In the genomic region with DNA sequence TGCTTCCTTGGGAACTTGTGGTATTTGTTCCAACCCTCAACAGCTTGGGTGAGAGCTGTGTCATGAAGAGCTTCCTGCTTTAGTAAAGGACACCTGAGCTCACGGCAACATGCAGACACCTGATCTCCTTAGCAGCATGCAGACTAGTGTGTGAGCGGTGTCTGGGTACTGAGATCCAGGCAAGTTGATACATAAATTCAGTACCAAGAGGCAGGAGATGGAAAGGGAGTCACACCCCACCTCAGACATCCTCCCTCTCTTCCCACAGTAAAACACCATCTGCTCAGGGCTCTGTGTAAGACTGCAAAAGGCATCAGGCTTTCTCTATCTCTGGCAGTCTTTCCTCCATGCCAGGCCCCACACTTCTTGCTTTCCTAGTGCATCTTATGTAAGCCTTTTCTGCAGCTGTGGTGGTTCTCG, we compare ENCODE assay signal across 17 mouse cellular contexts.
A peak's percentile ranks its signal among the peaks of the same experiment; 100 is the strongest.
DNase-seq lines count a peak whose midpoint lies in the region; ATAC-seq lines count a peak whose summit lies in the region.
"Had no signal": no experiment of that assay in that cellular context is flagged by ENCODE, and none has a peak within 500 bp of the region (broad histone marks: within the 10 kb centered on the region; RNA-seq: fewer than 3 reads in every experiment).

No protein-coding gene starts in this region.

- ATAC-seq in hindbrain, embryonic 13.5 days (ENCODE audit: low FRiP score) = no peak
- ATAC-seq: activated CD4-positive, CD25-positive, alpha-beta regulatory T cell, adult 4 months; midbrain, embryonic 15.5 days had no signal

- peaks cover 16% of the 10 kb centered on the region for H3K4me1 ChIP-seq in hindbrain, embryonic 10.5 days (replicated peaks)
- 0 out of 2 replicates have a peak, but pooled peaks cover 8% of the 10 kb centered on the region for H3K4me1 ChIP-seq in hindbrain, embryonic 13.5 days (replicated peaks)
- H3K4me1 ChIP-seq: midbrain, embryonic 15.5 days had no signal

- no peaks in the 10 kb centered on the region for H3K27me3 ChIP-seq in hindbrain, embryonic 10.5 days (ENCODE audit: insufficient read depth, poor library complexity, severe bottlenecking)
- H3K27me3 ChIP-seq in hindbrain, embryonic 13.5 days = 0 out of 2 replicates have a peak, but pooled peaks cover 3% of the 10 kb centered on the region
- H3K27me3 ChIP-seq: midbrain, embryonic 15.5 days had no signal

- 91% methylated on average over 3 of the region's 3 CpGs for WGBS in hindbrain, embryonic 10.5 days
- 86% methylated on average over 3 of the region's 3 CpGs for WGBS in hindbrain, embryonic 13.5 days

- H3K4me2 ChIP-seq in hindbrain, embryonic 13.5 days = no peak overlapping the region
- H3K4me2 ChIP-seq: heart, embryonic 11.5 days; lung, embryonic 14.5 days; midbrain, embryonic 15.5 days had no signal

- H3K4me3 ChIP-seq in hindbrain, embryonic 10.5 days = no peak overlapping the region
- H3K4me3 ChIP-seq in hindbrain, embryonic 13.5 days = no peak overlapping the region
- H3K4me3 ChIP-seq: gastrocnemius, adult 2 months; midbrain, embryonic 15.5 days had no signal

- H3K9me3 ChIP-seq in hindbrain, embryonic 10.5 days = 0 out of 2 replicates have a peak, but pooled peaks cover 6% of the 10 kb centered on the region
- H3K9me3 ChIP-seq in hindbrain, embryonic 13.5 days = no peaks in the 10 kb centered on the region; the same call in 1 of the 2 replicates
- H3K9me3 ChIP-seq: midbrain, embryonic 15.5 days had no signal

- no peak overlapping the region for H3K9ac ChIP-seq in hindbrain, embryonic 13.5 days
- H3K9ac ChIP-seq: lung, embryonic 14.5 days; midbrain, embryonic 15.5 days had no signal

- DNase-seq in hindbrain, embryonic 10.5 days (ENCODE audit: low spot score) = no peak
- peak; percentile 29 to 32 for DNase-seq in frontal cortex, postnatal 14 days (ENCODE audit: low spot score in 2 of 2)
- peak; percentile 4 to 85 for DNase-seq in left cerebral cortex, adult 8-10 months (ENCODE audit: low spot score in 2 of 2)
- peak; percentile 63 to 77 for DNase-seq in right cerebral cortex, postnatal 36 days (ENCODE audit: low spot score in 2 of 2)
- no peak for DNase-seq in gastrocnemius, adult 18-20 months (ENCODE audit: low spot score)
- DNase-seq in heart, adult 18-20 months = no peak
- no peak for DNase-seq in lung, adult 18-20 months
- DNase-seq: adrenal gland, postnatal 25 days; cerebellum, adult 9-11 months; gastrocnemius, adult 2 months; lung, embryonic 14.5 days; spleen, adult 18-20 months; thymus, postnatal 25 days had no signal

- no peaks in the 10 kb centered on the region for H3K36me3 ChIP-seq in hindbrain, embryonic 10.5 days
- no peaks in the 10 kb centered on the region for H3K36me3 ChIP-seq in hindbrain, embryonic 13.5 days
- H3K36me3 ChIP-seq: midbrain, embryonic 15.5 days had no signal

- 0 out of 2 replicates have a peak overlapping the region, but pooled peaks have one; percentile 23 for H3K27ac ChIP-seq in hindbrain, embryonic 10.5 days
- no peak overlapping the region for H3K27ac ChIP-seq in hindbrain, embryonic 13.5 days
- H3K27ac ChIP-seq: gastrocnemius, adult 2 months; midbrain, embryonic 15.5 days had no signal

Comparison
In these comparisons a context has a peak if more than half of its experiments do, and no peak if none do; other contexts are left out.
1. DNase-seq: peak in frontal cortex, postnatal 14 days (2 of 2), left cerebral cortex, adult 8-10 months (2 of 2) and right cerebral cortex, postnatal 36 days (2 of 2); none in hindbrain, embryonic 10.5 days (single experiment), gastrocnemius, adult 18-20 months (single experiment), heart, adult 18-20 months (0 of 2) and lung, adult 18-20 months (0 of 2).